Mouse (Mus musculus): ENCODE measurements at regions not wholly inside any gene's neighbourhood (a gene's known extent, or its start where the extent isn't known, plus 50 kb on each side); places are given as distances from the start of the nearest gene placed in this dataset.
A peak's percentile ranks its signal among the peaks of the same experiment; 100 is the strongest.

DNA sequence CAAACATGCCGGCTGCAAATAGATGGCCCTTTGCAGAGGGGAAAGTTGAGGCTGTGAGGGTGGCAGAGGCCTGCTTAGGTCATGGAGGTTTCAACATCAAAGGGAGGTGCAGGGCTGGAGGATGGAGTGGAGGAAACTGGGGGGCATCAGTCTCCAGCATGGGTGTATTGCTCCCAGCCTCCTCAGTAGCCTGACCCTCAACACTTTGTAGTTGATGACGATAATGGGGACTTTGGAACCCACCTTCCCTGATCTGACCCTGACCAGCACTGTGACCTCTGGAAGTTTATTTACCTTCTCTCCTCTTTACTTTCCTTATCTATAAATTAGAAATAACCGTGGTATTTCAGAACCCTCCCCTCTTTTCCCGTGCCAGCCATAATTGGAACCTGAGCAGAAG, 56.2 kb downstream of the Gm26897 start:
- ATAC-seq (no peak), DNase-seq (ENCODE audit: low spot score) (no peak)
- H3K27me3 ChIP-seq (replicated peaks; ENCODE audit: insufficient read depth, low read length) = no peaks in the 10 kb centered on the region
- H3K4me1 ChIP-seq (ENCODE audit: insufficient read depth, low read depth, low read length) = peaks cover 19% of the 10 kb centered on the region; the same call in 1 of the 2 replicates
- H3K4me2 ChIP-seq (replicated peaks; ENCODE audit: low read depth, low read length) = no peak overlapping the region
- no peaks in the 10 kb centered on the region for H3K9me3 ChIP-seq (ENCODE audit: low read length)
- no peak overlapping the region for H3K27ac ChIP-seq (ENCODE audit: low read length)
- TF ChIP-seq CTCF (IDR thresholded peaks at IDR 0.05) = no peak
- no peak for TF ChIP-seq EP300 (IDR thresholded peaks at IDR 0.05)
- H3K9ac ChIP-seq (replicated peaks; ENCODE audit: low read depth) = no peak overlapping the region
- H3K36me3 ChIP-seq (ENCODE audit: insufficient read depth, low read length) = no peaks in the 10 kb centered on the region
- whole genome bisulfite sequencing = 36% methylated on average over 4 of the region's 4 CpGs
- H3K4me3 ChIP-seq (ENCODE audit: low read depth, low read length) = no peak overlapping the region

GRCm38 (mm10) chr5:111790527-111790926, 56.8 kb downstream of the Gm26897 start:
- peak; percentile 26 for ATAC-seq
- Histone ChIP-seq H3K27me3 (replicated peaks; ENCODE audit: insufficient read depth, low read length) (no peaks in the 10 kb centered on the region), H3K9me3 (ENCODE audit: low read length) (no peaks in the 10 kb centered on the region), H3K4me3 (ENCODE audit: low read depth, low read length) (no peak overlapping the region), H3K27ac (ENCODE audit: low read length) (no peak overlapping the region), H3K4me1 (ENCODE audit: insufficient read depth, low read depth, low read length) (peaks cover 19% of the 10 kb centered on the region; the same call in 1 of the 2 replicates), H3K36me3 (ENCODE audit: insufficient read depth, low read length) (no peaks in the 10 kb centered on the region), H3K9ac (replicated peaks; ENCODE audit: low read depth) (no peak overlapping the region), H3K4me2 (replicated peaks; ENCODE audit: low read depth, low read length) (no peak overlapping the region)
- whole genome bisulfite sequencing = 26% methylated on average over 9 of the region's 9 CpGs
- TF ChIP-seq CTCF (IDR thresholded peaks at IDR 0.05) (no peak), EP300 (IDR thresholded peaks at IDR 0.05) (no peak)
- peak; percentile 31 for DNase-seq (ENCODE audit: low spot score)

- no peak overlapping the region for H3K4me2 ChIP-seq (replicated peaks; ENCODE audit: low read depth, low read length)
- no peak overlapping the region for H3K9ac ChIP-seq (replicated peaks; ENCODE audit: low read depth)
- ATAC-seq = 0 out of 2 replicates have a peak, but pooled peaks have one; percentile 19
- H3K36me3 ChIP-seq (ENCODE audit: insufficient read depth, low read length) = no peaks in the 10 kb centered on the region
- peak; percentile 26 for DNase-seq (ENCODE audit: low spot score)
- no peak overlapping the region for H3K27ac ChIP-seq (ENCODE audit: low read length)
- no peak for TF ChIP-seq CTCF (IDR thresholded peaks at IDR 0.05)
- no peak for TF ChIP-seq EP300 (IDR thresholded peaks at IDR 0.05)
- no peaks in the 10 kb centered on the region for H3K27me3 ChIP-seq (replicated peaks; ENCODE audit: insufficient read depth, low read length)
- WGBS = 35% methylated on average over 5 of the region's 5 CpGs
- no peaks in the 10 kb centered on the region for H3K9me3 ChIP-seq (ENCODE audit: low read length)
- H3K4me3 ChIP-seq (ENCODE audit: low read depth, low read length) = no peak overlapping the region
- peaks cover 19% of the 10 kb centered on the region; the same call in 1 of the 2 replicates for H3K4me1 ChIP-seq (ENCODE audit: insufficient read depth, low read depth, low read length)
These were observed 57.4 kb downstream of the Gm26897 start for GRCm38 (mm10) chr5:111791089-111791561.

- ATAC-seq (no peak), DNase-seq (ENCODE audit: low spot score) (no peak)
- Histone ChIP-seq H3K4me1 (ENCODE audit: insufficient read depth, low read depth, low read length) (peaks cover 19% of the 10 kb centered on the region; the same call in 1 of the 2 replicates), H3K27me3 (replicated peaks; ENCODE audit: insufficient read depth, low read length) (no peaks in the 10 kb centered on the region), H3K4me3 (ENCODE audit: low read depth, low read length) (no peak overlapping the region), H3K9me3 (ENCODE audit: low read length) (no peaks in the 10 kb centered on the region), H3K4me2 (replicated peaks; ENCODE audit: low read depth, low read length) (no peak overlapping the region), H3K27ac (ENCODE audit: low read length) (no peak overlapping the region), H3K9ac (replicated peaks; ENCODE audit: low read depth) (no peak overlapping the region), H3K36me3 (ENCODE audit: insufficient read depth, low read length) (no peaks in the 10 kb centered on the region)
- TF ChIP-seq EP300 (IDR thresholded peaks at IDR 0.05) = no peak
- WGBS = 77% methylated on average over 14 of the region's 14 CpGs
These were observed 59.0 kb downstream of the Gm26897 start for GRCm38 (mm10) chr5:111792746-111793145.

- DNase-seq (ENCODE audit: low spot score) = no peak
- Histone ChIP-seq H3K36me3 (ENCODE audit: insufficient read depth, low read length) (no peaks in the 10 kb centered on the region), H3K4me2 (replicated peaks; ENCODE audit: low read depth, low read length) (no peak overlapping the region), H3K4me3 (ENCODE audit: low read depth, low read length) (no peak overlapping the region), H3K9ac (replicated peaks; ENCODE audit: low read depth) (no peak overlapping the region), H3K27me3 (replicated peaks; ENCODE audit: insufficient read depth, low read length) (no peaks in the 10 kb centered on the region), H3K9me3 (ENCODE audit: low read length) (no peaks in the 10 kb centered on the region), H3K4me1 (ENCODE audit: insufficient read depth, low read depth, low read length) (peaks cover 19% of the 10 kb centered on the region; the same call in 1 of the 2 replicates), H3K27ac (ENCODE audit: low read length) (no peak overlapping the region)
- ATAC-seq = no peak
- TF ChIP-seq EP300 (IDR thresholded peaks at IDR 0.05) (no peak), CTCF (IDR thresholded peaks at IDR 0.05) (no peak)
- 74% methylated on average over 4 of the region's 4 CpGs for WGBS
These were observed 59.5 kb downstream of the Gm26897 start for GRCm38 (mm10) chr5:111793178-111793577.

DNA sequence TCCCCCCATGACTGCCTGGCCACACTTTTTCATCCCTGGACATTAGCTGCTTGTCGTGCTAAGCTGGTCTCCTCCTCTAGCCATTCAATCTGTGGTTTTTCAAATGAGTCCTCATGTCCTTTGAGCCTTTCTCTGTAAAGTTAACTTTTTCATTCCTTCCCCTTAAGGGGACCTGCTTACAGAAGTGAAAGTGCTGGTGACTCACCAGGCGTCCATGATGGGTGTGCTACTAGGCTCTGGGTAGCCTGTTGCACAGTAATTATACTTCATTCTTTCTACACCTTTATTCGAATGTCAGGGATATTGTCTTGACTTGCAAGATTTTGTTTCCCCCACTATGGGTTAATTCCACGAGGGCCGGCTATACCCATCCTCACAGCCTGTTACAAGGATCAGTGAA, 63.2 kb downstream of the Gm26897 start:
- Histone ChIP-seq H3K4me2 (replicated peaks; ENCODE audit: low read depth, low read length) (no peak overlapping the region), H3K27ac (ENCODE audit: low read length) (no peak overlapping the region), H3K4me1 (ENCODE audit: insufficient read depth, low read depth, low read length) (peaks cover 6% of the 10 kb centered on the region; the same call in 1 of the 2 replicates), H3K9me3 (ENCODE audit: low read length) (no peaks in the 10 kb centered on the region), H3K27me3 (replicated peaks; ENCODE audit: insufficient read depth, low read length) (no peaks in the 10 kb centered on the region), H3K4me3 (ENCODE audit: low read depth, low read length) (no peak overlapping the region), H3K9ac (replicated peaks; ENCODE audit: low read depth) (no peak overlapping the region), H3K36me3 (ENCODE audit: insufficient read depth, low read length) (no peaks in the 10 kb centered on the region)
- DNase-seq (ENCODE audit: low spot score) (no peak), ATAC-seq (no peak)
- TF ChIP-seq EP300 (IDR thresholded peaks at IDR 0.05) = no peak
- no peak for TF ChIP-seq CTCF (IDR thresholded peaks at IDR 0.05)
- WGBS = 77% methylated on average over 5 of the region's 5 CpGs
